Mouse (Mus musculus) hindbrain, postnatal 0 days (tissue): Measurements from ENCODE around the gene E130114P18Rik. TPM values are rescaled to one million over a fixed set of nuclear protein-coding genes. Genes with fewer than 3 reads are reported as not detected.

Experiments used
- ATAC-seq: fragments of 200-750 bp; cut with Nextera tagmentation; 2 replicates; pipeline ENCODE4 v1.8.0; 2017; ENCODE audit warnings: mild to moderate bottlenecking, moderate TSS enrichment, moderate library complexity
- DNase-seq: peaks from one replicate; pipeline ENCODE4 v3.0.0-alpha.2; 2015; ENCODE audit warnings: low spot score
- H3K27ac ChIP-seq: fragments of 300-500 bp; sonication (generic); 2 replicates; pipeline ENCODE4 v1.5.1; 2014; ENCODE audit warnings: mild to moderate bottlenecking
- H3K27me3 ChIP-seq: fragments of 300-500 bp; sonication (generic); 2 replicates; pipeline ENCODE4 v1.6.1; 2014; ENCODE audit warnings: low read length, mixed read lengths; ENCODE audit not compliant: insufficient read depth
- H3K36me3 ChIP-seq: fragments of 300-500 bp; sonication (generic); 2 replicates; pipeline ENCODE4 v1.6.1; 2014; ENCODE audit warnings: low read length, mixed read lengths; ENCODE audit not compliant: insufficient read depth
- H3K4me1 ChIP-seq: fragments of 300-500 bp; sonication (generic); 2 replicates; pipeline ENCODE4 v1.6.1; 2014; ENCODE audit warnings: antibody characterized with exemption, low read length, mixed read lengths; ENCODE audit not compliant: insufficient read depth
- H3K4me2 ChIP-seq: fragments of 300-500 bp; sonication (generic); 2 replicates; pipeline ENCODE4 v1.6.1; 2014; ENCODE audit warnings: low read depth, mild to moderate bottlenecking, low read length, moderate library complexity, mixed read lengths
- H3K4me3 ChIP-seq: fragments of 300-500 bp; sonication (generic); 2 replicates; pipeline ENCODE4 v1.5.1; 2014; ENCODE audit warnings: low read length
- H3K9ac ChIP-seq: fragments of 300-500 bp; sonication (generic); replicated peaks from 2 replicates; pipeline ENCODE4 v1.6.1; 2014; ENCODE audit warnings: mild to moderate bottlenecking, low read length, moderate library complexity, mixed read lengths
- H3K9me3 ChIP-seq: fragments of 300-500 bp; sonication (generic); 2 replicates; pipeline ENCODE4 v1.6.1; 2016; ENCODE audit warnings: low read length, mixed read lengths
- CTCF ChIP-seq: IDR thresholded peaks from 2 replicates; pipeline ENCODE4 v1.5.1; 2016; ENCODE audit warnings: antibody characterized with exemption, control low read depth, low read depth
- WGBS: fragments of 180-500 bp; shearing (Covaris S2); extraction: QIAGEN DNeasy Blood & Tissue Kit; methylation state at CpG from one replicate; pipeline ENCODE4 v1.1.7; 2014; 5-methylcytosine and 5-hydroxymethylcytosine counted together
- polyA plus RNA-seq: library from polyadenylated mRNA; unstranded; fragments of >200 nt; fragmentation: Nextera tagmentation; extraction: Ambion mirVana; gene quantifications from 2 replicates; pipeline ENCODE4 v1.2.1, GENCODE M21; 2015
- total RNA-seq: library from RNA; depleted of rRNA; stranded (reverse); fragments of >200 nt; gene quantifications from 2 replicates; pipeline ENCODE4 v1.2.3, GENCODE M21; 2014

The E130114P18Rik gene
- total and polyA plus RNA-seq, 2 experiments from 2014 or later, result 22.3 to 31.6 TPM

- H3K9ac ChIP-seq, result no peak overlapping the region
- no peaks in the 10 kb centered on the region for H3K27me3 ChIP-seq
- no peaks in the 10 kb centered on the region for H3K36me3 ChIP-seq
- H3K4me3 ChIP-seq, result no peak overlapping the region
- no peak for DNase-seq
- TF ChIP-seq CTCF, result no peak
- H3K9me3 ChIP-seq, result no peaks in the 10 kb centered on the region
- H3K4me2 ChIP-seq, result peak overlapping the region; percentile 22
- 62% methylated on average over 10 of the region's 10 CpGs for WGBS
- peak overlapping the region; percentile 45; the same call in 1 of the 2 replicates for H3K27ac ChIP-seq
- peaks cover under 1% of the 10 kb centered on the region; the same call in 1 of the 2 replicates for H3K4me1 ChIP-seq
- no peak for ATAC-seq
Measured at GRCm38 (mm10) chr4:97793931-97794330, 16.1 kb upstream of the E130114P18Rik start.

- no peak for DNase-seq
- peaks cover 3% of the 10 kb centered on the region; the same call in 1 of the 2 replicates for H3K36me3 ChIP-seq
- no peaks in the 10 kb centered on the region for H3K9me3 ChIP-seq
- 45% methylated on average over 4 of the region's 4 CpGs for WGBS
- no peak for ATAC-seq
- no peak overlapping the region for H3K9ac ChIP-seq
- no peak for TF ChIP-seq CTCF
- H3K27ac ChIP-seq, result peak overlapping the region; percentile 34; the same call in 1 of the 2 replicates
- no peak overlapping the region for H3K4me3 ChIP-seq
- no peaks in the 10 kb centered on the region for H3K27me3 ChIP-seq
- peaks cover 5% of the 10 kb centered on the region; the same call in 1 of the 2 replicates for H3K4me1 ChIP-seq
- H3K4me2 ChIP-seq, result peak overlapping the region; percentile 0; the same call in 1 of the 2 replicates
Measured at GRCm38 (mm10) chr4:97788537-97788936, 10.7 kb upstream of the E130114P18Rik start.

- peak overlapping the region; percentile 51 for H3K4me2 ChIP-seq
- H3K27ac ChIP-seq, result peak overlapping the region; percentile 7; the same call in 1 of the 2 replicates
- no peak overlapping the region for H3K9ac ChIP-seq
- no peaks in the 10 kb centered on the region for H3K9me3 ChIP-seq
- DNase-seq (no peak), ATAC-seq (peak; percentile 73)
- no peak for TF ChIP-seq CTCF
- no peak overlapping the region for H3K4me3 ChIP-seq
- WGBS, result 46% methylated on average over 3 of the region's 3 CpGs
- peaks cover 5% of the 10 kb centered on the region; the same call in 1 of the 2 replicates for H3K4me1 ChIP-seq
- no peaks in the 10 kb centered on the region for H3K27me3 ChIP-seq
- peaks cover 8% of the 10 kb centered on the region; the same call in 1 of the 2 replicates for H3K36me3 ChIP-seq
Measured at GRCm38 (mm10) chr4:97787515-97787914, 9.6 kb upstream of the E130114P18Rik start.

DNA sequence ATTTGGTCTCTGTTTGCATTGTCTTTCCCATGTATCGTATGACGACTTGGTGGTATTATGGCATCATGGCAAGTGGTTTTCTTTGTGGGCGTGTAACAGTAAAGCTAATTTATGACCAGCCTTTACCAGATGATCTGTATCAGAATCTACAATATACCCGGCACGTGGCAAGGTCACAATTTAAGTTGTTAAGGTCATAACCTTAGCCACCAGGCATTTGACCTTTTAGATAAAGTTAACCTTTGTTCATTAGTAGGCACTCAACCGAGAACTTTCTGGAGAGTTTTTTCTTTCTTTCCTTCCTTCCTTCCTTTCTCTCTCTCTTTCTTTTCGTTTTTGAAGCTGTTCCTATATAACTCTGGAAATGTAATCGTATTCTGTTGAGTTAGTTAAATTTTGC, 8.7 kb upstream of the E130114P18Rik start:
- Histone ChIP-seq H3K4me2 (peak overlapping the region; percentile 51; the same call in 1 of the 2 replicates), H3K9me3 (no peaks in the 10 kb centered on the region), H3K4me1 (peaks cover 5% of the 10 kb centered on the region; the same call in 1 of the 2 replicates), H3K9ac (no peak overlapping the region), H3K4me3 (no peak overlapping the region), H3K27ac (no peak overlapping the region), H3K27me3 (no peaks in the 10 kb centered on the region), H3K36me3 (peaks cover 8% of the 10 kb centered on the region; the same call in 1 of the 2 replicates)
- no peak for ATAC-seq
- WGBS, result 46% methylated on average over 8 of the region's 8 CpGs
- no peak for DNase-seq
- TF ChIP-seq CTCF, result no peak

GRCm38 (mm10) chr4:97785547-97786271, 7.8 kb upstream of the E130114P18Rik start:
- H3K4me2 ChIP-seq, result peak overlapping the region; percentile 51
- peak overlapping the region; percentile 13; the same call in 1 of the 2 replicates for H3K4me3 ChIP-seq
- H3K27me3 ChIP-seq, result no peaks in the 10 kb centered on the region
- H3K36me3 ChIP-seq, result peaks cover 8% of the 10 kb centered on the region; the same call in 1 of the 2 replicates
- peak overlapping the region; percentile 65; the same call in 1 of the 2 replicates for H3K27ac ChIP-seq
- no peak for TF ChIP-seq CTCF
- 48% methylated on average over 8 of the region's 8 CpGs for WGBS
- no peak overlapping the region for H3K9ac ChIP-seq
- no peak for ATAC-seq
- H3K9me3 ChIP-seq, result no peaks in the 10 kb centered on the region
- peak; percentile 66 for DNase-seq
- H3K4me1 ChIP-seq, result peaks cover 5% of the 10 kb centered on the region; the same call in 1 of the 2 replicates

DNA sequence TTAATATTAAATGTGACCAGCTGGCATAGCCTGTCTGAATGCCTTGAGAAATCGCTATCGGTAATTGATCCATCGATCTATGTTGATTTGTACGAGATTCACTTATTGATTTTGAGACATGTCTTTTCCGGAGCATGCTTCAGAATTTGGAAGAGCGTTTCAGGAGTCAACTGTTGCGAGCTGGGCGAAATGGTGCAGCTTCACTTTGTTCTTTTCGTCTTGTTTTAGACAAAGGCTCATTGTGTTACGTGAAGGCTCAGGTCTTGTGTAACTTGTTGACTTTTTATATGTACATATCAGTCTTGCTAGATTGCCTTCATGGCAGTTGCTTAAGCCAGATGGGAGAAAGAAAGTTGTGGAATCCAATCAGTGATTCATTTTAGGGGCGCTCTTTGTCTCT, 6.4 kb upstream of the E130114P18Rik start:
- no peak for DNase-seq
- peak overlapping the region; percentile 51 for H3K4me2 ChIP-seq

More for the DNA sequence above, 6.4 kb upstream of the E130114P18Rik start:
- 61% methylated on average over 11 of the region's 11 CpGs for WGBS
- H3K4me1 ChIP-seq, result peaks cover 5% of the 10 kb centered on the region; the same call in 1 of the 2 replicates
- ATAC-seq, result no peak
- H3K4me3 ChIP-seq, result peak overlapping the region; percentile 13; the same call in 1 of the 2 replicates
- peak overlapping the region; percentile 48; the same call in 1 of the 2 replicates for H3K27ac ChIP-seq
- peaks cover 8% of the 10 kb centered on the region; the same call in 1 of the 2 replicates for H3K36me3 ChIP-seq
- no peaks in the 10 kb centered on the region for H3K27me3 ChIP-seq
- H3K9ac ChIP-seq, result 0 out of 2 replicates have a peak overlapping the region, but pooled peaks have one; percentile 33
- no peak for TF ChIP-seq CTCF
- H3K9me3 ChIP-seq, result no peaks in the 10 kb centered on the region
